Mouse (Mus musculus): ENCODE data around the gene Pla2g2c. TPM values are rescaled to one million over a fixed set of nuclear protein-coding genes. Genes with fewer than 3 reads are reported as not detected.

The Pla2g2c gene
- polyA plus RNA-seq (2015; fragmentation: Nextera tagmentation; extraction: Ambion mirVana), result 0.47 and 0.59 TPM in 2 replicates

GRCm38 (mm10) chr4:138724354-138725126 lies at the start of gene Pla2g2c:
Gene Pla2g2c, plus strand, starts transcription at chr4:138724792.
- H3K27me3 ChIP-seq (ENCODE audit: insufficient read depth, low read length), result no peaks in the 10 kb centered on the region
- H3K4me2 ChIP-seq (replicated peaks; ENCODE audit: low read depth, low read length), result peak within 1 kb of the TSS; percentile 53
- peak within 1 kb of the TSS; percentile 82 for H3K27ac ChIP-seq (ENCODE audit: low read length)
- no peak; the same call in 1 of the 2 replicates for ATAC-seq (ENCODE audit: low FRiP score, low TSS enrichment)
- H3K4me3 ChIP-seq (ENCODE audit: low read length), result peak within 1 kb of the TSS; percentile 24
- H3K4me1 ChIP-seq (ENCODE audit: insufficient read depth, low read length), result peaks cover 60% of the 10 kb centered on the region
- 27% methylated on average over 18 of the region's 18 CpGs for WGBS
- H3K36me3 ChIP-seq (ENCODE audit: insufficient read depth, low read length), result no peaks in the 10 kb centered on the region
- no peaks in the 10 kb centered on the region for H3K9me3 ChIP-seq (ENCODE audit: low read length)
- peak within 1 kb of the TSS; percentile 53 for H3K9ac ChIP-seq (replicated peaks; ENCODE audit: low read length)

DNA sequence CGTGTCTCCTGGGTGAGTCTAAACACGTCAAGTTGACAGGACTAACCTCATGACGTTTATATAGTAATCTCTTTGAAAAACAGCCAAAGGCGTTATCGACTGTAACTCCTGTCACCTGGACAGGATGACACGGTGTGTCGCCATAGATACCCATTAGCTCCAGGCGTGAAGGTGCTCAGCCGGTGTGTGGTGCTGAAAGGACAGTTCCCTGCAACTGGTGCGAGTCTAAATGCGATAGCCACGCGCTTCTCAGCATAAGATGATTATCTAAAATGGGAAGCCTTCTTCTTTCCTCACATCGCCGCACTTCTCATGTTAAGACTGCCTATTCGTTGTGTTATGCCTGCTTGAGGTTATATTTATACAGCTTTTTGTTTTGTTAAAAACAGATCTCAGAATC lies 48.1 kb upstream of the Pla2g2c start:
- Histone ChIP-seq H3K4me2 (replicated peaks; ENCODE audit: low read depth, low read length) (no peak overlapping the region), H3K9me3 (ENCODE audit: low read length) (no peaks in the 10 kb centered on the region), H3K4me3 (ENCODE audit: low read length) (no peak overlapping the region), H3K4me1 (ENCODE audit: insufficient read depth, low read length) (no peaks in the 10 kb centered on the region), H3K36me3 (ENCODE audit: insufficient read depth, low read length) (no peaks in the 10 kb centered on the region), H3K27me3 (ENCODE audit: insufficient read depth, low read length) (peaks cover 14% of the 10 kb centered on the region; the same call in 1 of the 2 replicates), H3K27ac (ENCODE audit: low read length) (no peak overlapping the region), H3K9ac (replicated peaks; ENCODE audit: low read length) (no peak overlapping the region)
- 12% methylated on average over 16 of the region's 16 CpGs for WGBS
- ATAC-seq (ENCODE audit: low FRiP score, low TSS enrichment), result no peak

DNA sequence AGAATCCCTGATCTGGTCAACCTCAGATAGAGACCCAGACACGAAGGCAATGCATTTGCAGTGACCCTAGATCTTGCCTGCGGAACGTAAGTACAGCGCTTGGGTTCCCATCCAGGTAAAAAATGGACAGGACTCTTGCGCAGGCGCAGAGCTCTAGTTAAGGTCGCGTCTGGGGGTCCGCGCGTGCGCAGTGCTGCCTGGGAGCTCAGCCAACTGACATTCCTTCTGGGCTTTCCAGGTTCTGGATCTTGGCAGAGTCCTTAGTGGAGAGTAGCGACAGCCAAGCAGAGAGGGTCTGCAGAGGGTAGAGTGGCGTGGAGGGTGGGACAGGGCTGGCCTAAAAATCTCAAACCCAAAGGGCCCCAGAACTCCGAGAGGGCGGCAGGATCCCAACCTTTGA lies 47.0 kb upstream of the Pla2g2c start:
- Histone ChIP-seq H3K4me3 (ENCODE audit: low read length) (no peak overlapping the region), H3K36me3 (ENCODE audit: insufficient read depth, low read length) (no peaks in the 10 kb centered on the region), H3K4me1 (ENCODE audit: insufficient read depth, low read length) (no peaks in the 10 kb centered on the region), H3K27ac (ENCODE audit: low read length) (no peak overlapping the region), H3K9ac (replicated peaks; ENCODE audit: low read length) (no peak overlapping the region), H3K27me3 (ENCODE audit: insufficient read depth, low read length) (peaks cover 14% of the 10 kb centered on the region; the same call in 1 of the 2 replicates), H3K9me3 (ENCODE audit: low read length) (no peaks in the 10 kb centered on the region), H3K4me2 (replicated peaks; ENCODE audit: low read depth, low read length) (no peak overlapping the region)
- 20% methylated on average over 16 of the region's 16 CpGs for WGBS
- no peak for ATAC-seq (ENCODE audit: low FRiP score, low TSS enrichment)

- H3K27ac ChIP-seq (ENCODE audit: low read length), result no peak overlapping the region
- no peaks in the 10 kb centered on the region for H3K9me3 ChIP-seq (ENCODE audit: low read length)
- H3K27me3 ChIP-seq (ENCODE audit: insufficient read depth, low read length), result peaks cover 14% of the 10 kb centered on the region; the same call in 1 of the 2 replicates
- H3K9ac ChIP-seq (replicated peaks; ENCODE audit: low read length), result no peak overlapping the region
- no peaks in the 10 kb centered on the region for H3K36me3 ChIP-seq (ENCODE audit: insufficient read depth, low read length)
- H3K4me1 ChIP-seq (ENCODE audit: insufficient read depth, low read length), result no peaks in the 10 kb centered on the region
- WGBS, result 51% methylated on average over 4 of the region's 4 CpGs
- no peak overlapping the region for H3K4me2 ChIP-seq (replicated peaks; ENCODE audit: low read depth, low read length)
- H3K4me3 ChIP-seq (ENCODE audit: low read length), result no peak overlapping the region
- no peak for ATAC-seq (ENCODE audit: low FRiP score, low TSS enrichment)
Measured at GRCm38 (mm10) chr4:138680124-138680523, 44.5 kb upstream of the Pla2g2c start.

DNA sequence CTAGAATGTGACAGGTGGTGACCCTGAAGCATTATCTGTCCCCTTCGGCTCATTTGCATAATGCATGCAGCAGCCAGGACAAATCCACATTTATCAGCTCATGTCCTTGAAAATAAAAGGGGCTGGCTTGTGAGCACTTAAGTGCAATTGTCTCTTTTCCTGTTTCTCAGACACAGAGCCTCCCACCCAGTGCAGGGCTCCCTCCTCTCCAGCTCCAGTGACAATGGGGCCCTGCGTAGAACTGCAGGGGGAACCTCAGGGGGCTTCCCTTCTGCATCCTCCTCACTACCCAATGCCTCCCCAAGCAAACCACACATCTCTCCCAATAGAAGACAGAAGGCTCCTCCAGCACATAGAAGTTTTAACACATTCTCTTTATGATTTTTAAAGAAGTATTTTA lies 41.8 kb upstream of the Pla2g2c start:
- Histone ChIP-seq H3K4me3 (ENCODE audit: low read length) (no peak overlapping the region), H3K36me3 (ENCODE audit: insufficient read depth, low read length) (no peaks in the 10 kb centered on the region), H3K9ac (replicated peaks; ENCODE audit: low read length) (no peak overlapping the region), H3K4me2 (replicated peaks; ENCODE audit: low read depth, low read length) (no peak overlapping the region), H3K9me3 (ENCODE audit: low read length) (no peaks in the 10 kb centered on the region), H3K27ac (ENCODE audit: low read length) (no peak overlapping the region), H3K4me1 (ENCODE audit: insufficient read depth, low read length) (no peaks in the 10 kb centered on the region), H3K27me3 (ENCODE audit: insufficient read depth, low read length) (0 out of 2 replicates have a peak, but pooled peaks cover 4% of the 10 kb centered on the region)
- WGBS, result 66% methylated on average over 2 of the region's 2 CpGs
- no peak for ATAC-seq (ENCODE audit: low FRiP score, low TSS enrichment)

DNA sequence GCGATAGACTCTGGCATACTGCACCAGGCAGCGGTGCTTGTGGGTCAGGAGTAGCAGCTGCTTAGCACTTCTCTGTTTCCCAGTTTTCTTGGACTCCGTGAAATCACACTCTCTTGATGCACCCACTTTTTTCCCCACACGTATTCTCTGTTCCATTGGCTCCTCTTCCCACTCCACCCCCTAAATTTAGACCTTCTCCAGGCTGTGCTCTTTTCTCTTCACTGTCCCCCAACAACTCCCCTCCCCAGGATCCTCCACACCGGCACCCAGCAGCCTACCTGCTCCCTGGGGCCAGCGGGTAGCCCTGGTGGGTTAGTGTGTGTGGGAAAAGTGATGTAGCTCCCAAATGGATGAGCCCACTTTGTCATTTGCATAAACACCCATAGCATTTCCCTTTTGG lies 38.8 kb upstream of the Pla2g2c start:
- no peaks in the 10 kb centered on the region for H3K9me3 ChIP-seq (ENCODE audit: low read length)
- ATAC-seq (ENCODE audit: low FRiP score, low TSS enrichment), result no peak
- H3K4me2 ChIP-seq (replicated peaks; ENCODE audit: low read depth, low read length), result no peak overlapping the region
- H3K4me1 ChIP-seq (ENCODE audit: insufficient read depth, low read length), result no peaks in the 10 kb centered on the region
- H3K27me3 ChIP-seq (ENCODE audit: insufficient read depth, low read length), result peaks cover 19% of the 10 kb centered on the region
- no peak overlapping the region for H3K9ac ChIP-seq (replicated peaks; ENCODE audit: low read length)
- WGBS, result 78% methylated on average over 6 of the region's 6 CpGs
- no peak overlapping the region for H3K4me3 ChIP-seq (ENCODE audit: low read length)
- H3K27ac ChIP-seq (ENCODE audit: low read length), result no peak overlapping the region
- H3K36me3 ChIP-seq (ENCODE audit: insufficient read depth, low read length), result no peaks in the 10 kb centered on the region

DNA sequence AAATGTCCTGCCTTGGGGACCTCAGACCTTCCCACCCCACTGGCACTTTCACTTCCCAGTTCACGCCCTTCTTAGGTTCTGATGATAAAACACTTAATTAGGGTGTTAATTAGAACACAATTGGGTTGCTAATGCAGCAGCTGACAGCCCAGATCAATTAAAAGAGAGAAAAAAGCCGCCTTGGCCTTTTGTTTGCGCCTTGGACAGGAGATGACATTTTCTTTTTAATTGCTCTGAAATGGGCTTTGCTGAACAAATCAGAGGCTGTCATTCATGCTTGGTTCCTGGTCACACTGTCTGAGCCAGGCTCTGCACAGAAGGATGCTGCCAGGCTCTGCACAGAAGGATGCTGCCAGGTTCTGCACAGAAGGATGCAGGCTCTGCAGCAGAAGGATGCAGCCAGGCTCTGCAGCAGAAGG lies 35.5 kb upstream of the Pla2g2c start:
- Histone ChIP-seq H3K9me3 (ENCODE audit: low read length) (no peaks in the 10 kb centered on the region), H3K4me2 (replicated peaks; ENCODE audit: low read depth, low read length) (no peak overlapping the region), H3K4me1 (ENCODE audit: insufficient read depth, low read length) (no peaks in the 10 kb centered on the region; the same call in 1 of the 2 replicates), H3K27me3 (ENCODE audit: insufficient read depth, low read length) (peaks cover 38% of the 10 kb centered on the region), H3K9ac (replicated peaks; ENCODE audit: low read length) (no peak overlapping the region), H3K36me3 (ENCODE audit: insufficient read depth, low read length) (no peaks in the 10 kb centered on the region), H3K4me3 (ENCODE audit: low read length) (no peak overlapping the region), H3K27ac (ENCODE audit: low read length) (no peak overlapping the region)
- no peak for ATAC-seq (ENCODE audit: low FRiP score, low TSS enrichment)
- WGBS, result 18% methylated on average over 3 of the region's 3 CpGs

GRCm38 (mm10) chr4:138690561-138690960 lies 34.0 kb upstream of the Pla2g2c start:
- Histone ChIP-seq H3K9me3 (ENCODE audit: low read length) (no peaks in the 10 kb centered on the region), H3K4me3 (ENCODE audit: low read length) (no peak overlapping the region), H3K4me2 (replicated peaks; ENCODE audit: low read depth, low read length) (no peak overlapping the region), H3K9ac (replicated peaks; ENCODE audit: low read length) (no peak overlapping the region), H3K36me3 (ENCODE audit: insufficient read depth, low read length) (no peaks in the 10 kb centered on the region), H3K4me1 (ENCODE audit: insufficient read depth, low read length) (no peaks in the 10 kb centered on the region; the same call in 1 of the 2 replicates), H3K27ac (ENCODE audit: low read length) (no peak overlapping the region), H3K27me3 (ENCODE audit: insufficient read depth, low read length) (peaks cover 38% of the 10 kb centered on the region)
- WGBS, result 4% methylated on average over 4 of the region's 4 CpGs
- no peak for ATAC-seq (ENCODE audit: low FRiP score, low TSS enrichment)

DNA sequence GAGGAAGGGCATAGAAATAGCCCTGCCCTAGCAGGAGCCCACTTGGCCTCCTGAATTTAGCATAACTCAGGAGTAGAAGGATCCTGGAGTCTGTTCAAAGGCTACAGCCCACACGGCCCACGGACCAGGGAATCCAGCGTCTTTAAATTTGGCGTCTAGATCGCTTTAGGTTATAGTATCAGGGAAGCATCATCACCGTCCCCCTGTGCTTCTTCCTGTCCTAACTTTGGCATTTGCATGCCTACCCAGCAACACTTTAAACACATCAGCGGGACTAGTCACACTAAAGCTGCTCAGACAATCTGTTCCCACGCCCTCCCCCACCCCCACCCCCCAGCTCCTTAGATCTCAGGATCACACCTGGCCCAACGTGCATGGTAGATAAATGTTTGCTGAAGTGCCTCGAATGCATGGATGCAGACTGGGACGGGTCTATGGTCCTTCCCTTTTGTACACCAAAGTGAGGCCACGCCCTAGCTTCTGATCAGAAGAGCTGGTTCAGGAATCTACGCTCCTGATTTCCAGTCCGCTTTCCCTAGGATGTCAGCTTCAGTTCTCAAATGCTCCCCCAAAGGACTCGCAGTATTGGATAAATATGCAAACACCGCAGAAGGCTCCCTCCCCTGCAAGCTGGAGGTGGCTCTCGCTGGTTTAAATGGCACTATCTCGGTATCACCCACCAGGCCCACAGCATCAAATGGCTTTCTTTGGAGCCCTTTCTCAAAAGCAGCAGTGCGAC lies 33.0 kb upstream of the Pla2g2c start:
- Histone ChIP-seq H3K4me2 (replicated peaks; ENCODE audit: low read depth, low read length) (no peak overlapping the region), H3K4me3 (ENCODE audit: low read length) (no peak overlapping the region), H3K9me3 (ENCODE audit: low read length) (no peaks in the 10 kb centered on the region), H3K4me1 (ENCODE audit: insufficient read depth, low read length) (no peaks in the 10 kb centered on the region; the same call in 1 of the 2 replicates), H3K27ac (ENCODE audit: low read length) (no peak overlapping the region), H3K9ac (replicated peaks; ENCODE audit: low read length) (no peak overlapping the region), H3K36me3 (ENCODE audit: insufficient read depth, low read length) (no peaks in the 10 kb centered on the region), H3K27me3 (ENCODE audit: insufficient read depth, low read length) (peaks cover 38% of the 10 kb centered on the region)
- ATAC-seq (ENCODE audit: low FRiP score, low TSS enrichment), result no peak
- WGBS, result 14% methylated on average over 19 of the region's 19 CpGs

Data from kidney, embryonic 16.5 days (tissue).